Mouse (Mus musculus) left cerebral cortex, postnatal 36 days (tissue): ENCODE measurements at regions not wholly inside any gene's neighbourhood (a gene's known extent, or its start where the extent isn't known, plus 50 kb on each side); places are given as distances from the start of the nearest gene placed in this dataset.
"Not testable (repeated sequence)": the region's sequence is repeated elsewhere in the genome, so short reads cannot be mapped to it uniquely, and the experiment has no call there.

Experiments used
- DNase-seq, 2 experiments: peaks; one replicate each; pipeline ENCODE4 v3.0.0; 2021 to 2022; ENCODE audit warnings: low spot score in 2 of 2, mixed read lengths in 1 of 2
- intact Hi-C: fragments of 180-260 bp; cut with DNase I; formaldehyde crosslinking; loops from one replicate; pipeline ENCODE4 v1.15.1; 2025

- no peak for DNase-seq
- intact Hi-C loops: no loop called here
Measured at GRCm38 (mm10) chr8:12451857-12452256, 56.8 kb downstream of the Sox1 start.

- intact Hi-C loops, DNase-seq: not testable (repeated sequence)
Measured at GRCm38 (mm10) chr8:12455376-12455775, 60.3 kb downstream of the Sox1 start.

GRCm38 (mm10) chr8:12456326-12456725 is 61.2 kb downstream of the Sox1 start:
- DNase-seq: no peak
- intact Hi-C loops: no loop called here

- DNase-seq: no peak
- intact Hi-C loops: no loop called here
Measured at GRCm38 (mm10) chr8:12457015-12457414, 61.9 kb downstream of the Sox1 start.

- intact Hi-C loops: no loop called here
- no peak for DNase-seq
Measured at GRCm38 (mm10) chr8:12466845-12467244, 71.8 kb downstream of the Sox1 start.

- DNase-seq: no peak
- intact Hi-C loops: no loop called here
Measured at GRCm38 (mm10) chr8:12467386-12468326, 72.6 kb downstream of the Sox1 start.

- DNase-seq: no peak
- intact Hi-C loops: no loop called here
Measured at GRCm38 (mm10) chr8:12477449-12478401, 82.6 kb downstream of the Sox1 start.

GRCm38 (mm10) chr8:12481918-12482317 is 86.8 kb downstream of the Sox1 start:
- no peak for DNase-seq
- intact Hi-C loops: loop anchor here (5.0 kb wide), 1 partner anchor 50 kb away; no protein-coding TSS in a partner anchor

- DNase-seq: no peak
Measured at GRCm38 (mm10) chr8:12483551-12483950, 88.5 kb downstream of the Sox1 start.

GRCm38 (mm10) chr8:12485326-12485725 is 87.5 kb upstream of the Spaca7 start:
- DNase-seq: no peak
- intact Hi-C loops: loop anchor here (5.0 kb wide), 1 partner anchor 88 kb away; the partner anchor contains the start of gene Sox1

More at GRCm38 (mm10) chr8:12483551-12483950, 88.5 kb downstream of the Sox1 start:
- intact Hi-C loops: loop anchor here (5.0 kb wide), 1 partner anchor 51 kb away; no protein-coding TSS in a partner anchor

- intact Hi-C loops: loop anchor here (5.0 kb wide), 1 partner anchor 89 kb away; the partner anchor contains the start of gene Sox1
- DNase-seq: peak; percentile 48 to 62
Measured at GRCm38 (mm10) chr8:12486331-12487061, 86.3 kb upstream of the Spaca7 start.

GRCm38 (mm10) chr8:12487201-12487600 is 85.6 kb upstream of the Spaca7 start:
- intact Hi-C loops: loop anchor here (5.0 kb wide), 1 partner anchor 90 kb away; the partner anchor contains the start of gene Sox1
- DNase-seq: no peak

- DNase-seq: no peak
- intact Hi-C loops: loop anchor here (5.0 kb wide), 1 partner anchor 92 kb away; the partner anchor contains the start of gene Sox1
Measured at GRCm38 (mm10) chr8:12489194-12489593, 83.6 kb upstream of the Spaca7 start.

GRCm38 (mm10) chr8:12491472-12491871 is 81.4 kb upstream of the Spaca7 start:
- DNase-seq: no peak
- intact Hi-C loops: no loop called here

- intact Hi-C loops: no loop called here
- DNase-seq: no peak
Measured at GRCm38 (mm10) chr8:12492461-12492860, 80.4 kb upstream of the Spaca7 start.

- intact Hi-C loops: no loop called here
- DNase-seq: no peak
Measured at GRCm38 (mm10) chr8:12494559-12494958, 78.3 kb upstream of the Spaca7 start.

- no peak for DNase-seq
- intact Hi-C loops: no loop called here
Measured at GRCm38 (mm10) chr8:12497420-12497819, 75.4 kb upstream of the Spaca7 start.

- intact Hi-C loops: no loop called here
- no peak for DNase-seq
Measured at GRCm38 (mm10) chr8:12499658-12500057, 73.2 kb upstream of the Spaca7 start.

- no peak for DNase-seq
- intact Hi-C loops: no loop called here
Measured at GRCm38 (mm10) chr8:12500291-12500690, 72.5 kb upstream of the Spaca7 start.
